Mouse (Mus musculus) small intestine, adult 2 months (tissue): Measurements from ENCODE around the gene Mettl21a.

Experiments
- CTCF ChIP-seq: fragments of 200-500 bp; IDR thresholded peaks from 2 replicates; pipeline ENCODE4 v1.5.1; 2012; ENCODE audit warnings: low read depth, mild to moderate bottlenecking, control low read depth, inconsistent platforms, low read length, moderate library complexity, mixed read lengths; ENCODE audit not compliant: insufficient replicate concordance, insufficient read length; ENCODE audit errors: extremely low read depth
- POLR2A ChIP-seq: fragments of 200-500 bp; IDR thresholded peaks from 2 replicates; pipeline ENCODE4 v1.6.1; 2012; ENCODE audit warnings: low read depth, mild to moderate bottlenecking, control low read depth, inconsistent platforms, low read length, moderate library complexity

DNA sequence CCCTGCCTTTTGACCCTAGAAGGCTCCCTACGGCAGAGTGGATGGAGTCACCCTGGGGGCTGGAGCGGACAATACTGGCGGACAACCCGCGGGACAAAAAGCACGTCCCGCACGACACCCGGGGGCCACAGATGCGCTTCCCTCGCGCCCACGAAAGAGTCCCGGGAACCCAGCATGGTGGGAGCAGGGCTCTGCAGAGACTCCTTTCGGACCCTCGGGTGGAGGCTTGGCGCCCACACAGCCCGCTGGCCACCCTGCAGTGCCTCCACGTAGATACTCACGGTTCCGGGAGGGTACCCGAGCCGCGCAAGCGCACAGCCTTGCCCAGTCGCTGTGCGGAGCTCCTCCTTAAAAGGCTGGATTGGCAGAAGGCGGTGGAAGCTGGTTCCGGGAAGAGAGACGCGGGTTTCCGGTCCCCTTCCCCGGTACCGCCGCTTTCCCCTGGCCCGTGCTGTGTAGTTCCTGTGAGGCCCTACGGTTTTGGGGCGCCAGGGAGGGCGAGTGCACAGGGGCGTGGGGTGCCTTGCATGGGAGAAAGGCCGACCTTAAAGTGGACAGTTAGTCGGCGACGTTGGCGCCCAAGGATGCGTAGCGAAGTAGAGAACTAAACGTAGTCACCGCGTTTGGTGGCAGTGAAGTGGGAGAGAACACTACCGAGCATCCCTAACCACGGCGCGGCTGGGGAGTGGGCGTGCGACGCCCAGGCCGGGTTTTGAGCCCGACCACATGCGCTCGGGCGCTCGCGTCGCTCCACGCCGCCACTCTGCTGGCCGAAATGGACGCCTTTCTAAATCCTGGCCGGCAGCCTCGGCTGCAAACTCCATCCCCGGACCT is at the start of gene Mettl21a:
- no peak for TF ChIP-seq CTCF
- TF ChIP-seq POLR2A: peak; percentile 89
